Mouse (Mus musculus): ENCODE data around the gene Pfn3.

DNA sequence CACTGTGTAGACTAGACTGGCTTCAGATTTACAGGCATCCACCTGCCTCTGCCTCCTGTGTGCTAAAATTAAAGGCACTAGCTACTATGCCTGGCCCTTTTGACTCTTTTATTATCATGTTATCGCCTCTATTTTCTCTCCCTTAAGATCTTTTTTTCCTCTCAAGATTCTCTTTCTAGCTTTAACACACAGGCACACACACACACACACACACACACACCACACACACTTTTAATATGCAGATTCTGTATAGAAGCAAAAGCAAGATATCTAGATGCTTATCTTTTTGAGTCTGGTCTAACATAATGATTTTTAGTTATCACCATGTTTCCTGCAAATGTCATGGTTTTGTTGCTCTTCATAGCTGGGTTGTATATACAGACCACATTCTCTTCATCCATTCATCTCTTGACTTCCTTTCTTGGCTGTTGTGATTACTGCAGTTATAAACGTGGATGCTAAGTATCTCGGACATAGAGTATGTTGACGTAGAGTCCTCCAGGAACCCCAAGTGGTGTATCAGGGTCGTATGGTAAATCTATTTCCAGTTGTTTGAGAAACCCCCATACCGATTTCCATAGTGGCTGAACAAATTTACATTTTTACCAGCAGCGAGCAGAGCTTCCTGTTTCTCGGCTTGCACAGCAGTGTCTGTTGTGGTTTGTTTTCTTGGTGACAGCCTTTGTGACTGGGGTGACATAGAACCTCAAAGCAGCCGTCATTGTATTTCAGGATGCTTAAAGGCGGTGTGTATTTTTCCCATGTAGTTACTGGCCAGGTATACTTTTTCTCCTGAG lies 17.1 kb upstream of the Pfn3 start:
- TF ChIP-seq CTCF (IDR thresholded peaks at IDR 0.05; ENCODE audit: borderline replicate concordance, control insufficient read depth, extremely low read depth, insufficient read depth, low read length, poor library complexity): no peak
- TF ChIP-seq POLR2A (IDR thresholded peaks at IDR 0.05; ENCODE audit: control insufficient read depth, extremely low read depth, insufficient read depth, low read length, poor library complexity): no peak

All from thymus, adult 2 months (tissue).